Mouse (Mus musculus): Measurements from ENCODE around the gene Teddm2.

DNA sequence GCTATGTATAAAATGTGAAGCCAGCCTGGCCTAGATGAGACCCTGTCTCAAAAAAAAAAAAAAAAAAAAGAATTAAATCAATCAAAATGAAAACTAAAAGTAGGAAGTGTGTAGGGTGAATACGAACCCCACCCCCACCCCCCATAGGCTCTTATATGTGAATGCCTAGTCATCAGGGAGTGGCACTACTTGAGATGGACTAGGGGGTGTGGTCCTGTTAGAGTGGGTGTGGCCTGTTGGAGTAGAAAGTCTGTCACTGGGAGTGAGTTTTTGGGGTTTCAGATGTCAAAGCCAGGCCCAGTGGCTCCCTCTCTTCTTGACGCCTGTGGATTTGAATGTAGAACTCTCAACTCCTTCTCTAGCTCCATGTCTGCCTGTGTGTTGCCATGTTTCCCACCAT lies 37.0 kb upstream of the Teddm2 start:
- no peak for TF ChIP-seq CTCF (IDR thresholded peaks at IDR 0.05; ENCODE audit: low read depth)
- no peak for TF ChIP-seq EP300 (IDR thresholded peaks at IDR 0.05; ENCODE audit: low read depth)

Data from liver, postnatal 0 days (tissue).